Mouse (Mus musculus) B cell, adult 2 months (primary cell): ENCODE measurements around the gene Izumo4.

Source experiments
- DNase-seq, 2 experiments: peaks; one replicate each; pipeline ENCODE4 v3.0.0; 2022

The Izumo4 gene

DNA sequence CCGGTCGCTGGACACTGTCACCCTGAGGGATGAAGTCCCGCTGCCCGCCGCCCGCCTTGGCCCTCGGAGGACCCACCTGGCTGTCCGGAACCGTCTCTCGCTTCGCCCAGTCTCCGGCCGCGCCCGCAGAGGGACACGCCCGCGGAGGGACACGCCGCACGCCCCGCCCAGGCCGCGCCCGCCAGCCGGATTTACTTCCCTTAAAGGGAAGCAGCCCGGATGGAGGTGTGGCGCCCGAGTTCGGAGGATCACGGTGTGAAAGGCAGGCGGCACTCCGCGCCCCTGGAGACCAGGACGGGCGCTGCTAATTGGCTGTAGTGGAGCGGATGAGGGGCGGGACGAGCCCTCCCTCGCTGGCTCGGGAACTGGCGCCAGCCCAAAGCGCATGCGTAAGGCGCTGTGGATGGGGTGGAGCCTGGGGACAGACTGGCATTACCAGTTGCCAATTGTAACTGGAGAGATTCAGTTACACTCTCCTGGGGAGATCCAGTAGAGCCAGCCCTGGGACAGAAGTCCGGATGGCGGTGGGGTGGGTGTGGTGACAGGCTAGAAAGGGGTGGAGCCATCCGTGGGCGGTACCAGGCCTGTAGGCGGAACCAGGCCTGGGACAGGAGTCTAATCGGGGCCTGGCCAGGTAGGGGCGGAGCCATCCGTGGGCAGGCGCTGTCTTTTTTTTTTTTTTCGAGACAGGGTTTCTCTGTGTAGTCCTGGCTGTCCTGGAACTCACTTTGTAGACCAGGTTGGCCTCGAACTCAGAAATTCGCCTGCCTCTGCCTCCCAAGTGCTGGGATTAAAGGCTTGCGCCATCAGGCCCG, at the start of gene Izumo4, which contains the start of gene Mob3a:
Gene Izumo4, plus strand, starts transcription at position 464 of the 815 bp plus-strand sequence.
Gene Mob3a, minus strand, starts transcription at position 257 of the 815 bp plus-strand sequence.
- peak; percentile 99 for DNase-seq

DNA sequence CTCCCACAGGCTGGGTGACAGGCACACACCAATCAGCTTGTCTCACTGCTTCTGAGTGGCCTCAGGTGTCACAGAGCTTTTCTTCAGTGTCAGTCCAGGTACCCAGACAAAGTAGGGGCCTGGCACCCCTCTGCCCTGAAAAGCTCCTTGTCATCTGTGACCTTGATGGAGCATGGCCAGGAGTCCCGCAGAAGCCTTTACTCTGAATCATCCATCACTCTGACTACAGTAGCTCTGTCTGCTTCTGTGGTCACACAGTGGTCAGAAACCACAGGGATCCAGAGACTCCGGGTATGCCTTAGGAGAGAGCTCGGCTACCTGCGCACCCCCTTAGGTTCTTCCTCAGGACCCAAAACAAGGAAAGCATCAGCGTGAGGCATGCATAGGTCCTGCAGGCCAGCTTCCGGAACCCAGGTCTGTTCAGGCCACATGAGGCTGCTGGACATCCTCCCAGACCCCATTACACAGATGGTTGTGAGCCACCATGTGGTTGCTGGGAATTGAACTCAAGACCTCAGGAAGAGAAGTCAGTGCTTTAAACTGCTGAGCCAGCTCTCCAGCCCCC, 48.7 kb upstream of the Izumo4 start:
- DNase-seq, result no peak

DNA sequence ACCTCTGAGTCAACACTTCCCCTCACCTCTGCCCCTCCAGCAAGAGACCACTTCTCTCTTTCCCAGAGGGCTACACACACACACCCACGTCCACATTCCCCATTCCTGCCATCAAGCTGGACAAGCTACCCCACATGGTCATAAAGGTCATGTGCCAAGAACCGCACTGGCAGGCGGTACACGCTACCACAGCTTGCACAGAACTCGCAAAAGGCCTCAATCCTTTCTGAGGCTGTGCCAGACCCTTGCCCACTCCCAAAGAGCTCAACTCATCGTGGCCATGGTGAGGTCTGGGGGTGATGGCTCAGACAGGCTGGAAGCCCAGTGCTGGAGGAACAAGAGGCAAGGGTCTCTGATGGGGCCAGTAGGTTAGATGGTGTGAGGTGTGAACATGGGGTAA, 47.1 kb upstream of the Izumo4 start:
- DNase-seq, result no peak

DNA sequence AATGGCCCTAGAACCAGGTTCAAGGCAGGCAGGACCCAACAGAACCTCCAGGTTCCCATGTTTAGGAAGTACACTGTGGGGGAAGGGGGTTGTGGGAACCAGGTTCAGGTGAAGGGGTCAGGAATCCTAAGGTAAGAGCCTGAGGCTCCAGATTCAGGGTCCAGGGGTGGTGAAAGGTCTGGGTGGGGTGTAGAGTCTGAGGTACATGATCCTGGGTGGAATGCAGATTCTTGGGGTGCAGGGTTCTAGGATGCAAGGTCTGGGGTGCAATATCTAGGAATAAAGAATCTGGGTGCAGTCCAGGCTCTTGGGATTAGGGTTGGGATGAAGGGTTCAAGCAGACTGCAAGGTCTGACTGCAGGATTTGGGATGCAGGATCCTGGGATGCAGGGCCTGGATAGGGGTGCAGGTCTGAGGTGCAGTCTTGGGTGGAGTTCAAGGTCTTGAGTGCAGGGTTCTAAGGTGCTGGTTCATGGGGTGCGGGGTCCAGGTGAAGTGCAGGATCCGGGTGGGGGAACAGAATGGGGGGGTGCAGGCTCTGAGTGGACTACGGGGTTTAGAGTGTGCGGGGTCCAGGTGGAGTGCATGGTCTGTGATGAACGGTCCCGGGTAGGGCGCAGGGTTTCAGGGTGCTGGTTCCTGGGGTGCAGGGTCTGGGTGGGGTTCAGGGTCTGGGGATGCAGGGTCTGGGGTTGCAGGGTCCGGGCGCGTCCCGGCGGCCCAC, 46.4 kb upstream of the Izumo4 start:
- no peak for DNase-seq

DNA sequence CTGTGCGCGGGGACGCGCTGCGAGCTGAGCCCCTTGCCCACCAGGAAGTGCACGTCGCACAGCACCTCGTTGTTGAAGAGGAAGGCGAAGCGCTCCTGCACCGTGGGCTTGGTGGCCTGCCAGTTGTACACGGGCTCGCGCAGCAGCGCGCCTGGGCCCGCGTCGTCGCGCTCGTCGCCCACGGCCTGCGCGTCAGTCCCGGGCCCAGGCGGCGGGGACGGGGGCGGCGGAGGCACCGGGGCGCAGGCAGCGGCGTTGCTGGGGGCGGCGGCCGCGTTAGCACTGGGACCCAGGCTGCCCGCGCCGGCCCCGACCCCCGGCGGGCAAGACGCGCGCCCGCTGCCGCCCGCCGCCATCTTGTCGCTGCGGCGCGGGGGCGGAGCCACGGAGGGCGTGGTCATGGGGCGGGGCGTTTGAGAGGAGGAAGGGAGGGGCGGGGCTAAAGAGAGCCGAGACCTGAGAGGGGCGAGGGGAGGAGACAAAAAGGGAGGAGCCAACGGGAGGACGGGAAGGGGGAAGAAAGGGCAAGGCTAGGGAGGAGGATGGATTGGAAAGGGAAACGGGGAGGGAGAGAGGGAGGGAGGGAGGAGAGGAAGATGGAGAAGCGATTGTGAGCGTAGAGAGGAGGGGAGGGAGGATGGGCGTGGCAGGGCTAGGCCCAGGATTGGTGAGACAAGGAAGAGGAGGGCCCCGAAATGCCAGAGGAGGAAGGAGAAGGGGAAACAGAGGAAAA, 45.7 kb upstream of the Izumo4 start:
- DNase-seq, result peak; percentile 97 to 98

DNA sequence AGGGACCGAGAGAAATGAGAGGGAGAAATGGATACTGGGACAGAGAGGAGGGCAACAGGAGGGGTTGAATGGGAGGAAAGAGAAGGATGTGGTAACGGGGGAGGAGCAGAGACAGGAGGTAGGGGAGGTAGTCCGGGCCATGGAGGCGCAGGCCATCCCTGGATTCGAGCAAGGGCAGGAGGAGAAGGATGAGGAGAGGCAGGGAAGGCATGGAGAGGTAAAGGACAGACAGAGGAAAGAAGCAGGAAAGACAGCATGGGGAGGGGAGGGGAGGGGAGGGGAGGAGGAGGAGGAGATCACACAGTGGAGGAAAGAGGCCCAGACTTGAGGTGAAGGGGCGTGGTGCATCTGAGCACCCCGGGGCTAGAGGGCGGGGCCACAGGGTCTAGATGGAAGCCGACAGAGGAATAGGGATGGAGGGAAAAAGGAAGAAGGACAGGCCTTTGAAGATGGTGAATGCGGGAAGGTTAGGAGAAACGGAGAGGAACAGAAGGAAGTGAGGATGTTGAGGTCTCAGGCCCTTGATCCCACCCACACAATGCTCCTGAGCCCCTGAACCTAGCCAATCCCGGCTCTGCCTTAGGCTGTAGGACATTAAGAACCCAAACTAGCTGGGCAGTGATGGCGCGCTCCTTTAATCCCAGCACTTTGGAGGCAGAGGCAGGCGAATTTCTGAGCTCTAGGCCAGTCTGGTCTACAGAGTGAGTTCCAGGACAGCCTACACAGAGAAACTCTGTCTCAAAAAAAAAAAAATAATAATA, 44.9 kb upstream of the Izumo4 start, which contains the start of gene Btbd2:
Gene Btbd2, minus strand, starts transcription at position 209 of the 761 bp plus-strand sequence.
- DNase-seq, result no peak

DNA sequence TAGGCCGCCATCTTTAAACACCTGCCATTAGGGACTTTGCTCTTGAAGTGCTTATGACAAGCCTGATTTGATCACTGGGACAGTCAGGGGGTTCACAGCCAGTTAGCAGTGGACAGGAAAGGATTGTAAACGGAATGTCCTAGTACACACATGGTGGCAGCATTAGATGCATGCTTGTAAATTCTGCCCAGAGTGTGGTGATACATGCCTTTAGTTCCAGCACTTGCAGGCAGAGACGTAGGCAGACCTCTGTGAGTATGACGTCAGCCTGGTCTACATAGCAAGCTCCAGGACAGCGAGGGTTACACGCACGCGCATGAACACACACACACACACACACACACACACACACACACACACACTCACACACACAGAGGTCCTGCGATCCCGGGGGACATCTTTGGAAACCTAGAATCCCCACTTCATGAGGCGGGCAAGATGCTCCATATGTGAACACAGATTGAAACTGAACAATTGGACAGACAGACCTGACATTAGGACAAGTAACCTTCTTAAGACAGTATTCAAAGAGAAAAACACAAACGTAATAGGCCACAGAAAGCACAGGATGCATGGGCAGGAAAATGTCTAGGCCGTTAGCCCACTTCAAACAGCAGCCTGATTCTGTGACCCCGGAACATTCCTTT, 43.7 kb upstream of the Izumo4 start:
- no peak for DNase-seq

DNA sequence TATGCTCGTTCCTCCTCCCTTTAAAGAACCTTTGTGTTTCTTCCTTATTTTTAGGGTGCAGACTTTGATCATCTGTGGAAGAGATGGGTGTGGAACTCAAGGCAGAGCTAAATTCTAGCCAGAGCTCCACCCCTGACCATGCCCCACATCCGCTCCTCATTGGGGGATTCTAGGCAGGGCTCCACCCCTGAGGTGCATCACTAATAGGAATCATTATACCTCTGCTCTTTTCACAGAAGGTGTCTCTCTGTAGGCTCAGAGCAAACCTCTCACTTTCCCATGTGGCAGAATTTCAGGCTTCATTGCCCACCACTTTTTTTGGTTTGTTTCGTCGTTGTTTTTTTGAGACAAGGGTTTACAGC, 43.2 kb upstream of the Izumo4 start:
- DNase-seq, result peak; percentile 55 to 56

DNA sequence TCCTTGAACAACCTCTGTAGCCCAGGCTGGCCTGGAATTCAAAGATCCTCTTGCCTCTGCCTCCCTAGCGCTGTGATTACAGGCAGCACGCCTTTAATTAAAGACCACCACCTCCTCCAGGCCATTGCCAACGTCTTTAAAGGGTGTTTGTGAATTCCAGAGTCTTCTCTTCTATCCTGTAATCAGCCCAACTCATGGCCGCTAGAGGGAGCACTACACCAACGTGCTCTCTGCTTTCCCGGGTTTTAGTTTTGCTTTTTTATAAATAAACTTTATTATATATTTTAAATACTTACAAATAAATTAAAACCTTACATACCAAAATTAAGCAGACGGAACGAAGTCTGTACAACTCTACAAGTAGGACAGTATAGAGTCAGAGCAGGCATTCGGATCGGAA, 42.8 kb upstream of the Izumo4 start:
- DNase-seq, result peak; percentile 81 to 82

DNA sequence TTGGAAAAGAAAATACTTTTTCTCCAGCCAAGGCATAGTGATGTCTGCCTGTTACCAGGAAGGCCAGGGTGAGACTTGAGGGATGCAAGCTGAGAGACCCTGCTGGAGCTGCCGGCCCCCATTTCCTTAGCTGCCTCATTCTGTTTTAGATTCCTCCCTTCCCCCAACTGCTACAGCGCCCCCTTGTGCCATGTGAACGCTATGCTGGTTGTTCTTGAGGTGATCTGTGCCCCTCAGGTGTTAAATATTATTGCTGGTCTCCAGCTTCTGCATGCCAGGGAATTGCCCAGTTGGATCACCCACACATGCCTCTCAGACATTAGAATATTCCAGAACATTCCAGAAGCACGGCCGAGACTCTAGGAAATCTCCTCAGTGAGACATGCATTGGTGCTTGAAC, 40.8 kb upstream of the Izumo4 start:
- peak; percentile 91 to 92 for DNase-seq

DNA sequence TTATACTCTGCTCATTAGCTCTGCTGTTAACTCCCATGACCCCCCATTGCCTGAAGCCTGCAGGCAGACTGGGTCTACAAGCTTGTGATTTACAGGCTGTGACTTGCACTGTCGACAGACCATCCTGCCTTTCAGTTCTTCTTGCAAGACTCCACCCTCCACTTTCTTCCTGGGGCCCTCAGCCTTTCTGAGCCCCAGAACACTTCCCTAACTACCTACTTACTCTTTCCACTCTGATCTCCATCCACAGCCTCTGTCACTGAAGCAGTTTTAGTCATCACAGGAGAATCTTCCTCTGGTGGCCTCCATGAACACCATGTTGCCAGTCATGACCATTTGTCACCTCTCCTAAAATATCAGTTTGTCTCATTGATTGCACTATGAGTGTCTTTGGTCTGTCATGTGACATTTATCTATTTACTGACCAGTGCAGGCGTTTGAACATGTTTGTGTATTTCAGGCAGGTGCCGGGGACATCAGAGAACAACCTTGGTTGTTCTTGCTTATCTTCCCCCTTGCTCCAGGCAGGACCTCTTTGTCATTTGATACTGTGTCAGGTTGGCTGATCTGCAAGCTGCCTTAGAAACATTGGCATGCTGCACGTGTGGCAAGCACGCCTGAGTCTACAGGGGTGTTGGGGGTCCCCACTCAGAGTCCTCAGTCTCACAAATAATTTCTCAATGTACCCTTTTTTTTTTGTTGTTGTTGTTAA, 38.3 kb upstream of the Izumo4 start:
- peak; percentile 47 to 51 for DNase-seq

DNA sequence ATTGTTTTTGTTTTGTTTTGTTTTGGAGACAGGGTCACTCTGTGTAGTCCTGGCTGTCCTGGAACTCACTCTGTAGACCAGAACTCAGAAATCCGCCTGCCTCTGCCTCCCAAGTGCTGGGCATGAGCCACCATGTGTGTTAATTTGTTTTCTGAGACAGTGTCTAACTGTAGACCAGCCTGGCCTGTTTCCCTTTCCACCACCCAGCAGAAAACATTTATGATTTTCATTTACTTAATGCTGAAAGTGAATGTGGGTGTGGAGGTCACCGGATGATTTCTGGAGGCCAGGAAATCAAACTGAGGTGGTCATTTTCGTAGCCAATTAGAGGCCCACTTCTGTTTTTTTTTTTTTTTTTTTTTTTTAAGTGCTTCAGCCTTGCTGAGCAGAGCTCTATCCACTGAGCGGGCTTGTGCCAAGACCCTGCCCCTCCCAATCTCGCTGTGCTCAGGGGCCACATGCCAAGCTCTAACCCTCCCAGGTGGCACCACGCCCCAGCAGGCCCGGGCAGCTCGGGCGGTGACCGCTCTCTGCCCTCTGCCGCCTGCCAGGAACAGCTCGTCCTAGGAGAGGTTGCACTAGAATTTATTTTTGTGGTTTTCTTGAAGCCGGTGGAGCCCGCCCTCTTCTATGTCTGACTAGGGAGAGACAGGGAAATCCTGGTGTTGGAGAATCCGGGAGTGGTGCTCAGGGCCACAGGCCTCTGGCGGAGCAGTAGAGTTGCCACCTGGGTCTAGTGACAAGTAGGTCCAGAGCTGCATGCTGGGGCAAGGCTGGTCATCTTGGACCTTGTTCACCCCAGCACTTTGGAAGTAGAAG, 37.6 kb upstream of the Izumo4 start:
- DNase-seq, result peak in 1 of 2 experiments; percentile 33

DNA sequence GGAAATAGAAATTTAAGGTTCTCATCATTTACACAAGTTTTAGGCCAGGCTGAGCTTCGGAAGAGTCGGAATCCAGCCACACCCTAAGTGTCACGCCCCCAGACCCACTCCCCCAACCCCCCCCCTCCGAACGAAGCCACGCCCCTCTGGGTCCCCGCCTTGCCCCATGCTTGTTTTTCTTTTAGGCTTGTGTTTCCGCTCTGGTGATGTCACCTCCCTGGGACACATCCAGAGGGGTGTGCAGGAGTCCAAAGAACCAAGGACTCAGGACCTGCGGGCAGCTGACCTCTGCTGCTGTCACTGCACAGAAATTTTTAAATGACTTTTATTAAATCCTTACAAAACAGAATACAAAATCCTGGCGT, 37.0 kb upstream of the Izumo4 start:
- no peak for DNase-seq

DNA sequence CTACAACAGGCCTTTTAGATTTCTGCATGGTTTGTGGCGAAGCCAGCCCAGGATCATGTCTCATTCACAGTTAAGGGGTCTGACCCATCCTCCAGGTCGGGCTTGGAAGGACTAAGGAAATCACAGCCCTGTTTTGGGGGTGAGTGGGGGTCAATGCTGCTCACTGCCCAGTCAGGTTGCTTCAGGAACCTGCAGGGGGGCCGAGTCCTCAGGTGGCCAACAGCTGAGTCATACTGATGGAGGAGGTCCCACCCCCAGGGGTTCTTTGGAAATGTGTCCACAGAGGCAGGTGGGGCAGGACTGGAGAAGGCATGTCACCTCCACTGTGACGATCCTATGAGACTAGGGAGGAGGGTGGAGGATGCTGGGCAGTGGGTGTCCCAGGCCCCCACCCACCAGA, 36.5 kb upstream of the Izumo4 start:
- DNase-seq, result no peak

DNA sequence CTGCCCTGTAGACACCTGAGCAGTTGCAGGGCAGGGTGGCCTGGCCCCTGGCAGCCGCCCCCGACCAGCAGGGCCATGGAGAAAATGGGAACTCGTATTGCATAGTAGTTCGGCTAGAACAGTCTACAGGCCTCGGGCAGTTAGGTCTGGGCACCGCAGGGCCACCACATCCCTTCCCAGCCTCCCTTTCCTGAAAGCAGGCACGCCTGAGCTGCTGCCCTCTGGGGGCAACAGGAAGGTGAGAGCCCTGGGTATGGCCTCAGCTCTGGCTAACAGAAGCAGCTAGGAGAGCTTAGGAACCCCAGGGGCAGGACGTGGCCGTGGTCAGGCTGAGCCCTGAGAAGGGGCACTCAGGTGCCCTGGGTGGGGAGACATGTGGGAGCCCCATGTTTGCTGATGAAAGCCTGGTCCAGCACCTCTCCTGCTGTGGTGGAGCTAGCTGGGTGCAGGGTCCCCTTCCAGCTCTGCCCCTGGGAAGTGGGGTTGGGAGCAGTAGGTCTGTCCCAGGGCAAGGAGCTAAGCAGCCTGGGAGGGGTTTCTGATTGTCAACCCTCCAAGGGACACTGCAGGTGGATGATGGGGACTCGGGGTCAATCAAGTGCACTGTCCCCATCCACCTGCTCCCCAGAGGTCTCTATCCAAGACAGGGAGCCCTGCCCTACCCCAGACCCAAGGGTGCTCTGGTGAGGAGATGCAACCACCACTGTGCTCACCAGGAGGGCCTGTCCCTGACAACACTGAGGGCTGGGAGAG, 35.8 kb upstream of the Izumo4 start:
- no peak for DNase-seq

DNA sequence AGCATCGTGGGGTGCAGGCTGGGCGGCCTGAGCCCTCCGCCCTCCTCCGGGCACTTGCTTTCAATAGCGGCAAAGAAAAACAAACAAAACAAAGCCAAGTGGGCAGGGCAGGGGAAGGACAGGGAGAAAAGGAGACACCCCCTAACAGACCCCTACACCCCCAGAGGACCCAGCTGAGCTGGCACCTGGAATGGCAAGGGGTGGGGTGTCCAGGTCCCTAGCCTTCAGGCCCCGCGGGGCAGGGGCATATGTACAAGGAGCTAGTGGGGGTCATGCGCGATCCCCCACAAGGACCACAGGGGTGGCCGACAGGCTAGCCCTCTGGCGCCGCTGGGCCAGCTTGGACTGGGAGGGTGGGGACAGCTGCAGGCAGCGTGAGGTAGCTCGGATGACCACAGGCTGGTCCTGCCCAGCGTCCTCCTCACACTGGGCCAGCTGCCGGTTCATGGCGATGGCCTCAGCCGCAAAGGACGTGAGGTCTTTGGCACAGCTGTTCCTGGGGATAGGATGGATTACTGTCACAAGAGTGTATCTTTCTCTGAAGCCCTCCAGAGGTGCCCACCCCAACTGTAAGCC, 35.1 kb upstream of the Izumo4 start:
- no peak for DNase-seq

DNA sequence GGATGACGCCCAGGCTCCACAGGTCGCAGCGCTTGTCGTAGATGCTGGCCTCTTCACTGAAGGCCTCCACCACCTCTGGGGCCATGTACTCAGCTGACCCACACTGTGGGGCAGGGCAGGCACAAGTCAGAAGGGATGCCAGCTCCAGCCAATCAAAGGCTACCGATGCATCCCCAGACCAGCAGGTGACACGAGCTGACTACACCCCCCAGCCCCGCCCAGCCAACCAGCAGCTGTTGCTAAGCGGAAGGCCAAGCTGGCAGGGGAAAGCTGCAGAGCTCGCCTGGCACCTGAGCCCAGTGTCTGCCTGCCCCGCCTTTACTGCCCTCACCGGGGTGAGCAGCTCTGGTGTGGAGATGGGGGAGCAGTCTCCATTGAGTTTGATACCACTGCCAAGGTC, 33.4 kb upstream of the Izumo4 start:
- DNase-seq, result peak; percentile 67 to 71

DNA sequence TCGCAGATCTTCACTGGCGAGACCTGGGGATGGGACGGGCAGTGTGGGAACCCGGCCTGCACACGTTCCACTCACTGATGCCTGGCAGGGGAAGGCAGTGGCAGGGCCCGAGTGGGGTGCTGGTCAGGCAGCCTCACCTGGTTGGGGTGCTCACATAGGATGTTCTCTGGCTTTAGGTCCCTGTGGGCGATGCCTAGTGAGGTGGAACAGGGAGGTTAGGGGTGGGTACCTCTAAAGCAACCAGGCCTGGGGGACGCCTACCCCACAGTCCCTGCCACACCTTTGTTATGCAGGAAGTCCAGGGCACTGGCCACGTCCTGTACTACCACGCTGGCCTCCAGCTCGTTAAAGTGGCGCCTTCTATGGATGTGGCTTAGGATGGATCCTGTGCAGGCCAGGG, 33.0 kb upstream of the Izumo4 start:
- DNase-seq, result no peak
